Mouse (Mus musculus) heart, embryonic 12.5 days (tissue): ENCODE measurements at regions not wholly inside any gene's neighbourhood (a gene's known extent, or its start where the extent isn't known, plus 50 kb on each side); places are given as distances from the start of the nearest gene placed in this dataset.

ENCODE experiments used
- ATAC-seq: fragments of 200-750 bp; cut with Nextera tagmentation; 2 replicates; pipeline ENCODE4 v1.8.0; 2017; ENCODE audit warnings: moderate TSS enrichment, moderate library complexity; ENCODE audit not compliant: insufficient number of reproducible peaks, low FRiP score
- H3K27ac ChIP-seq: fragments of 300-500 bp; sonication (generic); 2 replicates; pipeline ENCODE4 v1.5.1; 2016; ENCODE audit warnings: mild to moderate bottlenecking, moderate library complexity; ENCODE audit not compliant: poor library complexity, severe bottlenecking
- H3K27me3 ChIP-seq: fragments of 300-500 bp; sonication (generic); replicated peaks from 2 replicates; pipeline ENCODE4 v1.6.1; 2016; ENCODE audit warnings: mild to moderate bottlenecking, moderate library complexity
- H3K36me3 ChIP-seq: fragments of 300-500 bp; sonication (generic); 2 replicates; pipeline ENCODE4 v1.6.1; 2016; ENCODE audit warnings: mild to moderate bottlenecking, moderate library complexity
- H3K4me1 ChIP-seq: fragments of 300-500 bp; sonication (generic); replicated peaks from 2 replicates; pipeline ENCODE4 v1.6.1; 2016; ENCODE audit warnings: mild to moderate bottlenecking
- H3K4me2 ChIP-seq: fragments of 300-500 bp; sonication (generic); 2 replicates; pipeline ENCODE4 v1.6.1; 2016; ENCODE audit warnings: mild to moderate bottlenecking, moderate library complexity
- H3K4me3 ChIP-seq: fragments of 300-500 bp; sonication (generic); 2 replicates; pipeline ENCODE4 v1.5.1; 2016; ENCODE audit warnings: mild to moderate bottlenecking
- H3K9ac ChIP-seq: fragments of 300-500 bp; sonication (generic); 2 replicates; pipeline ENCODE4 v1.6.1; 2016; ENCODE audit warnings: mild to moderate bottlenecking, moderate library complexity
- H3K9me3 ChIP-seq: fragments of 300-500 bp; sonication (generic); replicated peaks from 2 replicates; pipeline ENCODE4 v1.6.1; 2016; ENCODE audit warnings: mild to moderate bottlenecking, moderate library complexity
- WGBS: fragments of 180-500 bp; shearing (Covaris S2); methylation state at CpG from one replicate; pipeline ENCODE4 v1.1.7; 2016; 5-methylcytosine and 5-hydroxymethylcytosine counted together

GRCm38 (mm10) chr11:114261959-114262358 lies 195.1 kb upstream of the Sdk2 start:
- Histone ChIP-seq H3K27ac (no peak overlapping the region), H3K9me3 (no peaks in the 10 kb centered on the region), H3K4me1 (no peaks in the 10 kb centered on the region; the same call in 1 of the 2 replicates), H3K9ac (no peak overlapping the region), H3K36me3 (no peaks in the 10 kb centered on the region), H3K4me2 (no peak overlapping the region), H3K4me3 (no peak overlapping the region), H3K27me3 (peaks cover 10% of the 10 kb centered on the region; the same call in 1 of the 2 replicates)
- WGBS, result 68% methylated on average over 4 of the region's 4 CpGs
- no peak for ATAC-seq

- 68% methylated on average over 9 of the region's 9 CpGs for WGBS
- ATAC-seq, result no peak
- H3K36me3 ChIP-seq, result no peaks in the 10 kb centered on the region
Measured at GRCm38 (mm10) chr11:114258218-114258617, 191.4 kb upstream of the Sdk2 start.

GRCm38 (mm10) chr11:114257756-114258155 lies 190.9 kb upstream of the Sdk2 start:
- Histone ChIP-seq H3K27ac (no peak overlapping the region), H3K9me3 (no peaks in the 10 kb centered on the region), H3K4me2 (no peak overlapping the region), H3K4me3 (no peak overlapping the region), H3K9ac (no peak overlapping the region), H3K27me3 (peaks cover 14% of the 10 kb centered on the region; the same call in 1 of the 2 replicates), H3K36me3 (no peaks in the 10 kb centered on the region), H3K4me1 (0 out of 2 replicates have a peak, but pooled peaks cover 2% of the 10 kb centered on the region)
- WGBS, result 42% methylated on average over 6 of the region's 6 CpGs
- no peak for ATAC-seq

More at GRCm38 (mm10) chr11:114258218-114258617, 191.4 kb upstream of the Sdk2 start:
- H3K4me2 ChIP-seq, result no peak overlapping the region
- no peak overlapping the region for H3K4me3 ChIP-seq
- H3K27me3 ChIP-seq, result peaks cover 14% of the 10 kb centered on the region; the same call in 1 of the 2 replicates
- no peak overlapping the region for H3K27ac ChIP-seq
- H3K9me3 ChIP-seq, result no peaks in the 10 kb centered on the region
- no peak overlapping the region for H3K9ac ChIP-seq
- no peaks in the 10 kb centered on the region for H3K4me1 ChIP-seq

- Histone ChIP-seq H3K4me1 (0 out of 2 replicates have a peak, but pooled peaks cover 5% of the 10 kb centered on the region), H3K36me3 (no peaks in the 10 kb centered on the region), H3K9ac (no peak overlapping the region), H3K4me3 (no peak overlapping the region), H3K27ac (no peak overlapping the region), H3K9me3 (no peaks in the 10 kb centered on the region), H3K4me2 (no peak overlapping the region), H3K27me3 (peaks cover 14% of the 10 kb centered on the region; the same call in 1 of the 2 replicates)
- no peak for ATAC-seq
- 69% methylated on average over 4 of the region's 4 CpGs for WGBS
Measured at GRCm38 (mm10) chr11:114257061-114257460, 190.2 kb upstream of the Sdk2 start.

- peaks cover 5% of the 10 kb centered on the region; the same call in 1 of the 2 replicates for H3K4me1 ChIP-seq
- H3K27me3 ChIP-seq, result peaks cover 14% of the 10 kb centered on the region; the same call in 1 of the 2 replicates
- no peaks in the 10 kb centered on the region for H3K36me3 ChIP-seq
- no peak overlapping the region for H3K9ac ChIP-seq
- ATAC-seq, result no peak
- H3K9me3 ChIP-seq, result no peaks in the 10 kb centered on the region
- no peak overlapping the region for H3K4me3 ChIP-seq
- 61% methylated on average over 1 of the region's 1 CpGs for WGBS
- H3K27ac ChIP-seq, result no peak overlapping the region
- no peak overlapping the region for H3K4me2 ChIP-seq
Measured at GRCm38 (mm10) chr11:114254344-114254743, 187.5 kb upstream of the Sdk2 start.

GRCm38 (mm10) chr11:114251614-114252013 lies 184.8 kb upstream of the Sdk2 start:
- ATAC-seq, result no peak

GRCm38 (mm10) chr11:114249215-114249614 lies 182.4 kb upstream of the Sdk2 start:
- Histone ChIP-seq H3K4me1 (peaks cover 16% of the 10 kb centered on the region), H3K4me3 (no peak overlapping the region), H3K27ac (no peak overlapping the region), H3K4me2 (no peak overlapping the region), H3K9ac (no peak overlapping the region), H3K9me3 (no peaks in the 10 kb centered on the region), H3K27me3 (0 out of 2 replicates have a peak, but pooled peaks cover 11% of the 10 kb centered on the region), H3K36me3 (no peaks in the 10 kb centered on the region)
- WGBS, result 56% methylated on average over 7 of the region's 7 CpGs
- ATAC-seq, result no peak

More at GRCm38 (mm10) chr11:114251614-114252013, 184.8 kb upstream of the Sdk2 start:
- no peaks in the 10 kb centered on the region for H3K9me3 ChIP-seq
- 79% methylated on average over 7 of the region's 7 CpGs for WGBS
- no peak overlapping the region for H3K4me2 ChIP-seq
- H3K4me3 ChIP-seq, result no peak overlapping the region
- no peaks in the 10 kb centered on the region for H3K36me3 ChIP-seq
- H3K4me1 ChIP-seq, result peaks cover 16% of the 10 kb centered on the region
- H3K27me3 ChIP-seq, result peaks cover 3% of the 10 kb centered on the region; the same call in 1 of the 2 replicates
- H3K9ac ChIP-seq, result no peak overlapping the region
- H3K27ac ChIP-seq, result no peak overlapping the region

- 0 out of 2 replicates have a peak, but pooled peaks cover 11% of the 10 kb centered on the region for H3K27me3 ChIP-seq
- WGBS, result 47% methylated on average over 4 of the region's 4 CpGs
- no peaks in the 10 kb centered on the region for H3K9me3 ChIP-seq
- no peak overlapping the region for H3K27ac ChIP-seq
- peak; percentile 63; the same call in 1 of the 2 replicates for ATAC-seq
- H3K4me2 ChIP-seq, result no peak overlapping the region
- H3K4me1 ChIP-seq, result peaks cover 16% of the 10 kb centered on the region
- H3K4me3 ChIP-seq, result no peak overlapping the region
- no peak overlapping the region for H3K9ac ChIP-seq
- H3K36me3 ChIP-seq, result no peaks in the 10 kb centered on the region
Measured at GRCm38 (mm10) chr11:114248261-114248898, 181.5 kb upstream of the Sdk2 start.

GRCm38 (mm10) chr11:114239311-114239803 lies 172.5 kb upstream of the Sdk2 start:
- no peak for ATAC-seq
- Histone ChIP-seq H3K27ac (no peak overlapping the region), H3K4me3 (no peak overlapping the region), H3K9me3 (no peaks in the 10 kb centered on the region), H3K27me3 (0 out of 2 replicates have a peak, but pooled peaks cover 8% of the 10 kb centered on the region), H3K4me1 (no peaks in the 10 kb centered on the region), H3K4me2 (no peak overlapping the region), H3K36me3 (no peaks in the 10 kb centered on the region), H3K9ac (no peak overlapping the region)
- WGBS, result 61% methylated on average over 8 of the region's 8 CpGs

GRCm38 (mm10) chr11:114238801-114239200 lies 172.0 kb upstream of the Sdk2 start:
- Histone ChIP-seq H3K27ac (no peak overlapping the region), H3K9me3 (no peaks in the 10 kb centered on the region), H3K36me3 (no peaks in the 10 kb centered on the region), H3K27me3 (0 out of 2 replicates have a peak, but pooled peaks cover 8% of the 10 kb centered on the region), H3K4me1 (no peaks in the 10 kb centered on the region), H3K9ac (no peak overlapping the region), H3K4me2 (no peak overlapping the region), H3K4me3 (no peak overlapping the region)
- 69% methylated on average over 5 of the region's 5 CpGs for WGBS
- ATAC-seq, result no peak

- H3K27me3 ChIP-seq, result 0 out of 2 replicates have a peak, but pooled peaks cover 8% of the 10 kb centered on the region
- no peak for ATAC-seq
- no peaks in the 10 kb centered on the region for H3K9me3 ChIP-seq
- no peak overlapping the region for H3K4me3 ChIP-seq
- no peak overlapping the region for H3K27ac ChIP-seq
- no peaks in the 10 kb centered on the region for H3K4me1 ChIP-seq
- WGBS, result 74% methylated on average over 8 of the region's 8 CpGs
- H3K36me3 ChIP-seq, result no peaks in the 10 kb centered on the region
- no peak overlapping the region for H3K4me2 ChIP-seq
- H3K9ac ChIP-seq, result no peak overlapping the region
Measured at GRCm38 (mm10) chr11:114238316-114238715, 171.5 kb upstream of the Sdk2 start.
